10 mouse cellular contexts compared by ENCODE assay signal in the genomic region with DNA sequence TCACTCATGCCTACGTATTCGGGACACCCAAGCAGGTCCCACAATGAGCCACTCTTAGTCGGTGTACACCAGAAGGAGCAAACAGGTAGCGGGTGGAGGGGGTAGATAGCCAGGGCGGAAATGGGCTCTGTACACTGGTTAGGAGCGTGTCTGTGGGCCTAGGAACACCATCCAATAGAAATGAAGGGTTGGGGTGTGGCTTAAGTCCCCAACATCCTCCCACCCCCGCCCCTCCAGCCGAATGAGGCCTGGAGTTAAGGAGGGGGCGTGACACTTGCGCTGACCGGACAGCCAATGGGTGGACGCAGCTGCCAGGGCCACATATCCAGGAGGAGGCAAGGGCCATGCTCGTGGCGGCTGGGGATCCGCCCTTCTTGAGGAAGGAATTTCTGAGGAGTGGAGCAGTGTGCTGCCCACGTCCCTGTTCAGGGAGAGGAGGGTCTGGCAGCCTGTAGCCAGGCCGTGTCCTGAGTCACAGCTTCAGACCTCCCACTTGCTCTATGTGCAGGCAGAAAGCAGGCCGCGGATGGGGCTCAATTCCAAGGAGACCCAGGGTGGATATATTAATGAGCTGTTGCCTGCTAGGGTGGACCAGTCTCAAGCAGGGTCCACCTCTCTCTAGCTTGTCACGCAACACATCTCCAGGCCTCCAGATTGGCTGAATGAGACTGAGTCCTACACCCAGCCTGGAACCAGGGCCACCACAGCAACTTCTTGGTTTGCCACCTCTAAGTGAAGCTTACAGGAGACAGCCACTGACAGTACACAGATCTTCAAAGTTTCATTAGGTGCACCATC. TPM values are rescaled to one million over a fixed set of nuclear protein-coding genes. Genes with fewer than 3 reads are reported as not detected.
A peak's percentile ranks its signal among the peaks of the same experiment; 100 is the strongest.
DNase-seq lines count a peak whose midpoint lies in the region; ATAC-seq and TF ChIP-seq lines count a peak whose summit lies in the region.
"Had no signal": no experiment of that assay in that cellular context is flagged by ENCODE, and none has a peak within 500 bp of the region (broad histone marks: within the 10 kb centered on the region; RNA-seq: fewer than 3 reads in every experiment).

No protein-coding gene starts in this region.

- TF ChIP-seq CTCF in cerebellum, adult 2 months (IDR thresholded peaks at IDR 0.05; ENCODE audit: borderline replicate concordance, insufficient read depth, low read depth, low read length) = no peak

- peak overlapping the region; percentile 99 for H3K27ac ChIP-seq in cerebellum, adult 2 months (ENCODE audit: insufficient read depth, low read length)
- H3K27ac ChIP-seq in forebrain, embryonic 16.5 days (ENCODE audit: low read length) = no peak overlapping the region
- H3K27ac ChIP-seq in limb, embryonic 13.5 days = peak overlapping the region; percentile 79
- H3K27ac ChIP-seq in midbrain, embryonic 13.5 days = 0 out of 2 replicates have a peak overlapping the region, but pooled peaks have one; percentile 14

- H3K27me3 ChIP-seq in cerebellum, adult 2 months (ENCODE audit: control insufficient read depth, insufficient read depth, low read length) = no peaks in the 10 kb centered on the region
- no peaks in the 10 kb centered on the region for H3K27me3 ChIP-seq in forebrain, embryonic 16.5 days (replicated peaks; ENCODE audit: control insufficient read depth, insufficient read depth, low read length)
- H3K27me3 ChIP-seq in limb, embryonic 13.5 days = no peaks in the 10 kb centered on the region
- H3K27me3 ChIP-seq in midbrain, embryonic 13.5 days = 0 out of 2 replicates have a peak, but pooled peaks cover 5% of the 10 kb centered on the region

- peak; percentile 73 for ATAC-seq in forebrain, embryonic 16.5 days
- peak; percentile 61 to 66 for ATAC-seq in hematopoietic stem cell, adult 5-6 weeks (replicated peaks in 1 of 2; ENCODE audit: insufficient read depth in 1 of 2, low FRiP score in 2 of 2, low TSS enrichment in 1 of 2, low read depth in 1 of 2, poor library complexity in 2 of 2, severe bottlenecking in 2 of 2)
- ATAC-seq in limb, embryonic 13.5 days (ENCODE audit: low FRiP score, low read depth) = peak; percentile 91
- ATAC-seq in midbrain, embryonic 13.5 days = peak; percentile 86
- no peak for ATAC-seq in inflammation-experienced regulatory T-cells, adult 6 months

- no peaks in the 10 kb centered on the region for H3K36me3 ChIP-seq in forebrain, embryonic 16.5 days (ENCODE audit: control insufficient read depth, insufficient read depth)
- H3K36me3 ChIP-seq in limb, embryonic 13.5 days = no peaks in the 10 kb centered on the region
- H3K36me3 ChIP-seq in midbrain, embryonic 13.5 days = no peaks in the 10 kb centered on the region
- H3K36me3 ChIP-seq: G1E had no signal

- peak; percentile 85 for DNase-seq in 3T3-L1 (ENCODE audit: low read depth, low spot score)
- peak; percentile 78 to 88 for DNase-seq in cerebellum, adult 2 months
- no peak for DNase-seq in right cerebral cortex, postnatal 14 days

- H3K4me2 ChIP-seq in forebrain, embryonic 16.5 days (ENCODE audit: low read length) = peak overlapping the region; percentile 42
- H3K4me2 ChIP-seq in limb, embryonic 13.5 days (replicated peaks) = peak overlapping the region; percentile 61
- H3K4me2 ChIP-seq in midbrain, embryonic 13.5 days (replicated peaks) = peak overlapping the region; percentile 55

- no peaks in the 10 kb centered on the region for H3K9me3 ChIP-seq in forebrain, embryonic 16.5 days (ENCODE audit: control insufficient read depth, low read length)
- H3K9me3 ChIP-seq in limb, embryonic 13.5 days = no peaks in the 10 kb centered on the region
- H3K9me3 ChIP-seq in midbrain, embryonic 13.5 days = no peaks in the 10 kb centered on the region
- H3K9me3 ChIP-seq: G1E had no signal

- WGBS in cerebellum, adult 2 months = 6% methylated on average over 20 of the region's 20 CpGs
- WGBS in forebrain, embryonic 16.5 days = 6% methylated on average over 20 of the region's 20 CpGs
- WGBS in limb, embryonic 13.5 days = 4% methylated on average over 20 of the region's 20 CpGs
- WGBS in midbrain, embryonic 13.5 days = 6% methylated on average over 20 of the region's 20 CpGs

- H3K4me3 ChIP-seq in cerebellum, adult 2 months (replicated peaks; ENCODE audit: insufficient read depth, low read depth, low read length) = peak overlapping the region; percentile 95
- H3K4me3 ChIP-seq in forebrain, embryonic 16.5 days (replicated peaks; ENCODE audit: low read length) = peak overlapping the region; percentile 9; the same call in 1 of the 2 replicates
- H3K4me3 ChIP-seq in limb, embryonic 13.5 days = peak overlapping the region; percentile 31
- H3K4me3 ChIP-seq in midbrain, embryonic 13.5 days (replicated peaks) = peak overlapping the region; percentile 31

- TF ChIP-seq POLR2A in cerebellum, adult 2 months (IDR thresholded peaks at IDR 0.05; ENCODE audit: borderline replicate concordance, insufficient read depth, low read length) = peak; percentile 74; the same call in 1 of the 2 replicates

- 0 out of 2 replicates have a peak overlapping the region, but pooled peaks have one; percentile 5 for H3K9ac ChIP-seq in forebrain, embryonic 16.5 days (replicated peaks; ENCODE audit: low read depth, low read length)
- H3K9ac ChIP-seq in limb, embryonic 13.5 days = peak overlapping the region; percentile 54
- peak overlapping the region; percentile 44 for H3K9ac ChIP-seq in midbrain, embryonic 13.5 days (replicated peaks)

- peaks cover 29% of the 10 kb centered on the region for H3K4me1 ChIP-seq in cerebellum, adult 2 months (ENCODE audit: control insufficient read depth, insufficient read depth, low read length)
- 0 out of 2 replicates have a peak, but pooled peaks cover 6% of the 10 kb centered on the region for H3K4me1 ChIP-seq in forebrain, embryonic 16.5 days (replicated peaks; ENCODE audit: control insufficient read depth, insufficient read depth, low read length)
- peaks cover 34% of the 10 kb centered on the region for H3K4me1 ChIP-seq in limb, embryonic 13.5 days
- peaks cover 16% of the 10 kb centered on the region for H3K4me1 ChIP-seq in midbrain, embryonic 13.5 days (replicated peaks)

RNA-seq across cellular contexts. Expression of gene Mrgprf, which starts 2.1 kb away (rescaled TPM):
- polyA plus RNA-seq in cerebellum, adult 2 months (2012; rRNA removed) = 24.0 and 30.8 TPM in 2 replicates
- polyA plus RNA-seq in forebrain, embryonic 16.5 days (2015; fragmentation: Nextera tagmentation; extraction: Ambion mirVana) = 2.9 and 3.3 TPM in 2 replicates
- total RNA-seq in hematopoietic stem cell, adult 5-6 weeks (2017) = not detected in 2 replicates
- polyA plus RNA-seq in limb, embryonic 13.5 days (2015; fragmentation: Nextera tagmentation; extraction: Ambion mirVana) = 1.3 and 1.4 TPM in 2 replicates
- polyA plus RNA-seq in midbrain, embryonic 13.5 days (2015; fragmentation: Nextera tagmentation; extraction: Ambion mirVana) = 2.4 and 2.8 TPM in 2 replicates
- not detected for polyA plus RNA-seq in inflammation-experienced regulatory T-cells, adult 6 months (2017; shearing (Covaris generic))
- total RNA-seq: neutrophil, adult 5-6 weeks had no signal
- polyA plus RNA-seq: G1E had no signal

RNA-seq across cellular contexts. Expression of gene Mrgprd, which starts 11.9 kb away (rescaled TPM):
- polyA plus RNA-seq in cerebellum, adult 2 months (2012; rRNA removed) = not detected in 2 replicates
- polyA plus RNA-seq in forebrain, embryonic 16.5 days (2015; fragmentation: Nextera tagmentation; extraction: Ambion mirVana) = not detected in 2 replicates
- not detected in 2 replicates for total RNA-seq in hematopoietic stem cell, adult 5-6 weeks (2017)
- polyA plus RNA-seq in limb, embryonic 13.5 days (2015; fragmentation: Nextera tagmentation; extraction: Ambion mirVana) = not detected in 2 replicates
- polyA plus RNA-seq in midbrain, embryonic 13.5 days (2015; fragmentation: Nextera tagmentation; extraction: Ambion mirVana) = not detected in 2 replicates
- polyA plus RNA-seq in inflammation-experienced regulatory T-cells, adult 6 months (2017; shearing (Covaris generic)) = not detected
- total RNA-seq: neutrophil, adult 5-6 weeks had no signal
- polyA plus RNA-seq: G1E had no signal

RNA-seq across cellular contexts. Expression of gene Tpcn2, which starts 18.9 kb away (rescaled TPM):
- polyA plus RNA-seq in cerebellum, adult 2 months (2012; rRNA removed) = 24.4 and 29.0 TPM in 2 replicates
- 2.5 and 3.9 TPM in 2 replicates for polyA plus RNA-seq in forebrain, embryonic 16.5 days (2015; fragmentation: Nextera tagmentation; extraction: Ambion mirVana)
- total RNA-seq in hematopoietic stem cell, adult 5-6 weeks (2017) = 5.7 and 6.6 TPM in 2 replicates
- 12.6 TPM in 2 replicates for polyA plus RNA-seq in limb, embryonic 13.5 days (2015; fragmentation: Nextera tagmentation; extraction: Ambion mirVana)
- 2.7 and 4.2 TPM in 2 replicates for polyA plus RNA-seq in midbrain, embryonic 13.5 days (2015; fragmentation: Nextera tagmentation; extraction: Ambion mirVana)
- polyA plus RNA-seq in inflammation-experienced regulatory T-cells, adult 6 months (2017; shearing (Covaris generic)) = 1 to 10 TPM; 6.9 to 7.6 (median 7.6) TPM

Comparison
In these comparisons a context has a peak if more than half of its experiments do, and no peak if none do; other contexts are left out.
1. H3K4me3 ChIP-seq: peak in every context shown above with its lines; median percentile 95 in cerebellum, adult 2 months; 31 in limb, embryonic 13.5 days; 31 in midbrain, embryonic 13.5 days; 9 in forebrain, embryonic 16.5 days.